Comparison of ENCODE assay signal across 14 mouse cellular contexts in the genomic region with DNA sequence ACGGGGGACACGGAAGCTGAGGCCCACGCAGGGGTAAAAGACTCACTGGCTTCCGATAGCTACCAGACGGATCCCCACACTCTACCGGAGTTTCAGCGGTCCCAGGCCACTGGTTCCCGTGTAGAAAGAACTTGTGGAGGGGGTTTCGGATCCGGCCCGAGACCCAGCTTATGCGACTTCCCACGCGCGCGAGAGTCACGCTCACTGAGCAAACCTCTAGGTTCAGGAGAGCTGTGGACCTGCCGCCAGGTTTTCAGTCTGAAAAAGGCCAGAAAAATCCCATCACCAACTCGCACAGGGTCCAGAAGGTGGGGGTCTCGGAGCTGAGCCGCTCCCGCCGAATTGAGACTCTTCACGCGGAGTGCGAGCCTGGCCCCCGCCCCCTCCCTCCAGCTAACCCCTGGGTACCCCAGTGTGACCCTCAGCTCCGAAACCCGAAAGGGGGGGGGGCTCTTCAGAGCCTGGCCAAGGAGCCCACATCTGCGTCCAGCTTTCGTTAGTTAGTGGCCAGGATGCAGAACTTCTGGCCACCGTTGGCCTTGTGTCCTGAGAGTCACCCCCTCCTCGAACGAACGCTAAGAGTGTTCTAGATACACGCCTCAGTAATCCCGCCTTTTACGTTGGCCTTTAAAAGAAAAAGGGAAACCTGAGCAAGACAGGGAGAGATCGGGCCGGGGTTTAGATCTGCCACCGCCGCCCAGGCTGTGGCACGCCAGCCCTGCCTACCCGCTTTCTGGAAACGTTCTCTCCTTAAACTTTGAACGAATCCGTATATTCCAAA. TPM values are rescaled to one million over a fixed set of nuclear protein-coding genes. Genes with fewer than 3 reads are reported as not detected.
A peak's percentile ranks its signal among the peaks of the same experiment; 100 is the strongest.
DNase-seq lines count a peak whose midpoint lies in the region; ATAC-seq and TF ChIP-seq lines count a peak whose summit lies in the region.
"Had no signal": no experiment of that assay in that cellular context is flagged by ENCODE, and none has a peak within 500 bp of the region (broad histone marks: within the 10 kb centered on the region; RNA-seq: fewer than 3 reads in every experiment).

No protein-coding gene starts in this region.

- no peaks in the 10 kb centered on the region for H3K9me3 ChIP-seq in kidney, embryonic 14.5 days (ENCODE audit: control insufficient read depth, low read length)
- H3K9me3 ChIP-seq in kidney, embryonic 16.5 days (ENCODE audit: low read length): no peaks in the 10 kb centered on the region
- no peaks in the 10 kb centered on the region for H3K9me3 ChIP-seq in E14TG2a.4 (ENCODE audit: low read length)

- peak; percentile 66 for DNase-seq in embryo, embryonic 10.5 days (ENCODE audit: low spot score)
- DNase-seq in urinary bladder, adult 2 months (ENCODE audit: low spot score): no peak
- DNase-seq in layer of hippocampus, adult 9-10 months (ENCODE audit: low spot score): no peak
- DNase-seq: adrenal gland, postnatal 10 days; cerebellum, adult 8-10 months; kidney, adult 8-10 months; right cerebral cortex, postnatal 25 days had no signal

- H3K4me2 ChIP-seq in kidney, embryonic 14.5 days (replicated peaks; ENCODE audit: low read depth, low read length): no peak overlapping the region
- H3K4me2 ChIP-seq in kidney, embryonic 16.5 days (replicated peaks; ENCODE audit: low read depth, low read length): no peak overlapping the region

- under 1% methylated on average over 47 of the region's 47 CpGs for WGBS in kidney, embryonic 14.5 days
- under 1% methylated on average over 47 of the region's 47 CpGs for whole genome bisulfite sequencing in kidney, embryonic 16.5 days

- no peak overlapping the region for H3K27ac ChIP-seq in kidney, embryonic 14.5 days (ENCODE audit: low read depth, low read length)
- no peak overlapping the region for H3K27ac ChIP-seq in kidney, embryonic 16.5 days (ENCODE audit: low read length)
- H3K27ac ChIP-seq: heart, adult 2 months; left cerebral cortex, adult 2 months had no signal

- TF ChIP-seq CTCF in E14TG2a.4 (conservative IDR thresholded peaks at IDR 0.05; ENCODE audit: low read length): no peak

- H3K9ac ChIP-seq in kidney, embryonic 14.5 days (ENCODE audit: low read depth, low read length): no peak overlapping the region
- no peak overlapping the region for H3K9ac ChIP-seq in kidney, embryonic 16.5 days (replicated peaks; ENCODE audit: low read length)

- H3K4me1 ChIP-seq in kidney, embryonic 14.5 days (ENCODE audit: control insufficient read depth, insufficient read depth, low read length): no peaks in the 10 kb centered on the region
- H3K4me1 ChIP-seq in kidney, embryonic 16.5 days (ENCODE audit: insufficient read depth, low read length): no peaks in the 10 kb centered on the region
- peaks cover 27% of the 10 kb centered on the region for H3K4me1 ChIP-seq in E14TG2a.4 (replicated peaks; ENCODE audit: low read depth, low read length)

- no peaks in the 10 kb centered on the region for H3K36me3 ChIP-seq in kidney, embryonic 14.5 days (ENCODE audit: control insufficient read depth, insufficient read depth, low read length)
- no peaks in the 10 kb centered on the region for H3K36me3 ChIP-seq in kidney, embryonic 16.5 days (ENCODE audit: insufficient read depth, low read length)
- no peaks in the 10 kb centered on the region for H3K36me3 ChIP-seq in E14TG2a.4 (ENCODE audit: insufficient read depth, low read length)

- H3K4me3 ChIP-seq in kidney, embryonic 14.5 days (ENCODE audit: low read length): 0 out of 2 replicates have a peak overlapping the region, but pooled peaks have one; percentile 17
- no peak overlapping the region for H3K4me3 ChIP-seq in kidney, embryonic 16.5 days (ENCODE audit: low read length)
- H3K4me3 ChIP-seq in E14TG2a.4 (replicated peaks; ENCODE audit: low read length): peak overlapping the region; percentile 41
- H3K4me3 ChIP-seq: heart, adult 2 months; left cerebral cortex, adult 2 months had no signal

- ATAC-seq in kidney, embryonic 14.5 days (ENCODE audit: low FRiP score, low TSS enrichment): no peak
- ATAC-seq in kidney, embryonic 16.5 days (ENCODE audit: low FRiP score, low TSS enrichment): no peak
- ATAC-seq in megakaryocyte, adult 5-6 weeks (ENCODE audit: poor library complexity, severe bottlenecking): 0 out of 2 replicates have a peak, but pooled peaks have one; percentile 15

- peaks cover 88% of the 10 kb centered on the region for H3K27me3 ChIP-seq in kidney, embryonic 14.5 days (ENCODE audit: control insufficient read depth, insufficient read depth, low read length)
- H3K27me3 ChIP-seq in kidney, embryonic 16.5 days (ENCODE audit: insufficient read depth, low read length): peaks cover 94% of the 10 kb centered on the region
- peaks cover 84% of the 10 kb centered on the region for H3K27me3 ChIP-seq in E14TG2a.4 (ENCODE audit: insufficient read depth, low read length)

RNA-seq across cellular contexts. Expression of a gene that starts 5.5 kb away (rescaled TPM):
- polyA plus RNA-seq in kidney, embryonic 14.5 days (2014; fragmentation: Nextera tagmentation; extraction: Ambion mirVana): 2.2 and 2.5 TPM in 2 replicates
- 1.3 and 1.7 TPM in 2 replicates for polyA plus RNA-seq in kidney, embryonic 16.5 days (2015; fragmentation: Nextera tagmentation; extraction: Ambion mirVana)
- total RNA-seq in megakaryocyte, adult 5-6 weeks (2015): not detected in 2 replicates
- not detected in 2 replicates for total RNA-seq in megakaryocyte, adult 5-6 weeks (2017)
- not detected in 2 replicates for polyA plus RNA-seq in urinary bladder, adult 2 months (2012; rRNA removed)
- total RNA-seq: heart, adult 2 months; MEL had no signal
